Mouse (Mus musculus): Measurements from ENCODE around the gene Tmem140.

Gene Tmem140

DNA sequence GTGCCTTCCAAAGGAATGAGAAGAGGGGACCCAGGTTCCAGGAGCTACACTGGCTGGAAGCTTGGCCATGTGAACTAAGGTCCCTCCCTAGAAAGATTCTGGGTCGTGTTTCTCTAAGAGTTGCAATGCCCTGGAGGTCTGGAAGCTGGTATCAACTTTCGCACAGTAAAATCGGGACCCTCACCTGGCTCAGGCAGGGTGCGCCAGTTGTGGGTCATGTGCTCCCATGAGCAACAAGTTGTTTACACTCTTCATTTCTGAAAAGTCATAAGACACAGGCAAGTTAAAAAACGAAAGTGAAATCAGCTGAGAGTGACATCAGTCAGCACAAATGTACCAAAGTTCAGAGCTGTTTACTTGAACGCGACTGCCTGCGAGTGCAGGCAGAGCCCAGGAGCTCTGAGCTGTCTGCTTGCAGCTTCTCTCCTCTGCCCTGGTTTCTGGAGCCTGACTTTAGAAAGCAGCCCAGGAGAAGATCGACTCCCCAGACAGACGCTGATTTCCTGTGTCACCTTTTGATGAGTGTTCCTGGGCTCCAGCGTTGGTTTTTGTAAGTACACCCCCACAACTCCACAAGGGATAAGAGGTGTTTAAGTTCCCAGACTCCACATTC is at the start of gene Tmem140:
Tmem140 (plus strand) TSS at position 356 of the 613 bp plus-strand sequence.
- no peak for DNase-seq (ENCODE audit: low read depth, low spot score)

DNA sequence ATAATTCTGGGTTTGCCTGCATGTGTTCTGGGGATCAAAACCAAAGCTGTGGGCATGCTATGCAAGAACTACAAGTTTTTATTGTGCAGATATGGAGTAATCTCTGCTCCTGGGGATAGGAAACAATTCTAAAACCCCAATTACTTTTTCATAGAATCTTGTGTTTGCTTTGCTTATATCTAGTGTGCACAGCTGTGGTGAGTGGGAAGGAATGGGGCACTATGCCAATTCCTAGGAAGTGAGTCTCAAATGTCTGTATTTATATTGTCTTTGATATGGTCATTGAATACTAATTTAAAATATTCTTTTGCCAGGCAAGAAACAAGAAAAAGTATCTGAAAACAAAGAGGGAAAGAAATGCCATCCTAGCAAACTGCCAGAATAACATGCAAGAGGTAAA is 38.5 kb upstream of the Tmem140 start:
- no peak for DNase-seq (ENCODE audit: low read depth, low spot score)

DNA sequence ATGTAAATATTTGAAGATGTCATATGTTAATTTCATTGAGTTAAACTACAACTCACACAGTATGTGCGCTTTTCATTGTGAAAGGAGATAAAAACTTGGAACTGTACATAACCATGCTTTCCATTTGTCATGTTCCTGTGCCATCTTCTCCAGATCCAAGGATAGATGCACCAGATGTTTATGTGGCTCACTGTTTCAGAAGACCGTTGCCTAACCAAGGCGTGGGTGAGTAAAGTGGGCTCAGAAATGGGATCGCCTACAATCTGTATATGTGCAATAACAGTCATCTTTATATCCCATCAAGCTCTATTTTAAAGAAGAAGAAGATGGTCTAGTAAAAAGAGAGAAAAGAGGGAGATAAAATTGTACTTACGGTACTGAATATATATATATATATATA is 30.6 kb upstream of the Tmem140 start:
- no peak for DNase-seq (ENCODE audit: low read depth, low spot score)

DNA sequence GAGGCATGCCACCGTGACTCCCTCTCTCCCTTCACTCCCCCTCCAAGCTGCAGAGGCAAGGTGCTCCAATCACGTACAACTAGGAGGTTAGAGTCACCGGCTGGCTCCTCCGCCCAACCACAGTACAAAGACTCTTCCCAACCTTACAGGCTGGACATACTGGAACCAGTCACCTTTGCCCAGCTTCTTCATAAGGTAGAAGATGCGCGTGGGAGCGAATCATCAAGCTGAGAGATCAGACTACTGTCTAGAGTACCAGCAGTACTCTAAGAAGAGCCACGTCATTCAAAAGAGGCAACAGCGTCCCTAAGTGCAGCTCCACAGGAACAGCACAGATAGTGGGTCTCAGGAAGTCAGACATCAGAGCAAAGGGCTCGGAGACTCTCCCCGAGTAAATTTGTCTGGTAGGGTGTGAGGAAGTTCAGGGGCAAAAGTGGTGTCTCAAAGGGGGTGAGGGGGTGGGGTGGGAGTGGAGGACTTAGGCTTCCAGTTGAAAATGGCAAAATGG is 1.3 kb upstream of the Tmem140 start:
- no peak for DNase-seq (ENCODE audit: low read depth, low spot score)

- no peak for DNase-seq (ENCODE audit: low read depth, low spot score)
Observed at GRCm38 (mm10) chr6:34862381-34862780, 565 bp upstream of the Tmem140 start.

DNA sequence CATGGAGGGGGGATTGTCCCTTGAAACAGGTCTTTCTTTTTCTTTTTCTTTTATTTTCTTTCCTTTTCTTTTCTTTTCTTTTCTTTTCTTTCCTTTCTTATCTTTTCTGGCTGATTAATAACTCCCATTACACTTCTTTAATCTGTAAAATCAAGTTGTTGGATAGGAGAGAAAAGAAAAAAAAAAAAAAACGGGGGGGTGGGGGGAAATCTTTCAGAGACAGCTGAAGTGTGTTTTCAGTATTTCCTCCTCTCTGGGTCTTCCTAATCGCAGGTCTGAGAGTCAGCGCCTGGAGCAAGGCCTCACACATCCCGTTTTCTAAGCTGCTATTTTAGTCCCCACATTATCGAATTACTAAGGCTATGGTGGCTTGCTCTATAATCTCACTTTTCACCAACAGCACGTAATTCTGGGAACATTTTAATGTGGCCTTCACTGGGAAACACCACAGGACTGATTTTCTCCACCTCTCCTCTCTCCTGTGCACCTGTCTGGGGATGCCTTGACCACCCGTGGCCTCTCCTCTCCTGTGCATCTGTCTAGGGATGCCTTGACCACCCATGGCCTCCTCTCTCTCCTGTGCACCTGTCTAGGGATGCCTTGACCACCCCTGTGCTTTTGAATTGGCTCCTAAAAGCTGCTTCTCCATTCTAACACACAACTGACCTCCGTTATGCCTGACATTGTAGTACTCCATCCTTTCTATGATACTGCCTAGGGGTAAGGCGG is 1.0 kb downstream of the Tmem140 start:
- DNase-seq (ENCODE audit: low read depth, low spot score) = no peak

DNA sequence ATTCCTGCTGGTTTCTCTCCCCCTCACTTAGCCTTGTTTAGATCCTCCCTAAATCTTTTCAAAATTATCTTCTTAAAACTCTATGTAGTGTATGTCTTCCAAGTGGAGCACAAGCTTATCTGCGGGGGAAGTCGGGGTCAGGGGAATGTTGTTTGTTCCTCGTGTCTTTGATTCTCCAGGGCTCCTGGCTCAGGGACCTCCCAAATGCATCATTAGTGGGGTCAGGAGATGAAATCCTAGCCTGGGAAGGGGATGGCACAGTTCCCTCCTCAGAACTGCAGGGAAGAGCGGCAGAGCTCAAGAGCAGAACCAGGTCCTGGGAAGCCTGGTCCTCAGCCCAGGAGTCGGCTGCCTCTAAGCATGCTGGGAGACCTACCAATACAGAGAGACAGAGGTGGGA is 2.3 kb downstream of the Tmem140 start:
- DNase-seq (ENCODE audit: low read depth, low spot score) = no peak

DNA sequence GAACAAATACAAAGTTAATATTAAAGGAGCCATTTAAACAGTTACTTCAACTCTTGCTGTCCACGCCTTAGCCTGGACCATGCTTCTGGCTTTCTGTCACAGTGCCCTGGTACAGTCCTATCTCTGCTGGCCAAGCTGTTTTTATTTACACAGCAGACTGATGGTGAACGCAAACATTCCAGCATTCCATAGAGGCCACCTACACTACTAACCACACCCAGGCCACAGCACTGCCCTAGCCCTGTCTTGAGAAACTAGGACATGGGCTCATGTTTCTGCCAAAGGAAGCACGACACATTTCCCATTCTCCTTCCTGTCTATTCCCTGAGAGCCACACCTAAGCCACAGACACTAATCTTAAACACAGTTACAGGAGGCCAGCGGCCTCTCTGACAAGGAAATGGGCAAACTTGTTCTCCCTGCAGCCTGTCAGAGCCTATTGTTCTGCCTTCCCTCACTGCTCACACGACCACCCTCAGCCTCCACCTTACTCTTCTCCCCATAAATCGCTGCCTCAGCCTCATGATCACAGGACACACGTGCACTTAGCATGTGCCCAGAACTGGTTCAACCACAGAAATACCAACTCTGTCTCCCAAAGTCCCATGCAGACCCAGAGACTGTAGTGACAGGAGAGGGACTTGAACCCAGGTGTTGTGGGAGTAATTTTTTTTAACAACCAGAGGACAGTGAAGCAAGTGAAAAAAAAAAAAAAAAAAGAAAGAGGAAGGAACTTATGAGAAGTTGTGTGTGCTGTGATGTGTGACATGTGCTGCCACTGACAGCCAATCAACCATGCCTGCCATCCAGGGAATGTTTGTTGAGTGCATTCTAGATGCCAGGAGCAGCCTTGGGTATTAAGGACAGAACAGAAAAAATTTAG is 3.0 kb downstream of the Tmem140 start:
- DNase-seq (ENCODE audit: low read depth, low spot score) = no peak

DNA sequence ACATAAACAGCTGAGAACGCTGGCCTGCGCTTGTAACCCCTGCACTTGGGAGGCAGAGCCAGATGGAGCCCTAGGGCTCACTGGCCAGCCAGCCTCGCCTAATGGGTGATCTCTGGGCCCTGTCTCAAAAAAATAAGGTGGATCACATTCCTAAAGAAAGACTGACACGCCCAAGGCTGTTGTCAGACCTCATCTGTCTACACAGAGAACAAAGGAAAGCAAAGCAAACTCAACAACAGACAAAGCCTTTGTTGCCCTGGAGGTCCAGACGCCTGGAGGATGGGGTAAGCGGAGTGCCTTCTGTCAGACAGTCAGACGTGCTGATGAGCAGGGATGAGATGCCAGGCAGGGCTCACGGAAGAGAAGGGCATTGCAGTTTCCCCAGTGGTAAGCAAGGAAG is 3.8 kb downstream of the Tmem140 start:
- DNase-seq (ENCODE audit: low read depth, low spot score) = peak; percentile 70

DNA sequence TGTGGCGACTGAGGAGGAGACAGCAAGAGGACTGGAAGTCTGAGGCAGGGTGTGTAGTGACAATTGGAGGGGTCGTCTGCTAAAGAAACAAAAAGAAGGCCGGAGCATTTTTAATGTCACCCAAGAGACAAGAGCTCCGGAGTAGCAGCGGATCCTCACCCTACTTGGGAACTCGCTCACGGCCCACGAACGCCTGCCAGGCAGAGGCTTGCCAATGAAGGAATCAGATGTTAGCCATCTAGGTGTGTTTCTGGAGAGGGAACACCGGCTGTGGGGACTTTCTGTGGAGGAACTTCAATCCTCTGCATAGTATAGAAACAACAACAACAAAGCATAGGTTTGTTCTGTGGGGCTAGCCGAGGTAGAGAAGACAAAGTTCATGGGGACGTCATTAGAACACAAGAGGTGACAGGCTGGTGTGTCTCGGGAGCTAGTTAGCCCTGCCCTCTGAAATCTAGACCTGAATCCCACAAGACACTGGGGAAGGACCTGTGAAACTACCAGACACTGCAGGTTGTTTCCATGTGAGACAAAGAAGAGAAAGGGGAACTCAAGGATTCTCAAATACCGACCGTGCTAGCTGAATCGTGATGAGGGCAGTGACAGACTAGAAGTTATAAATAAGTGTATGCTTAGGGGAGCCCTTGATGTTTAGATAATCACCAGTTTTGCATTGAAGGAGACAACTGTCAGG is 4.5 kb downstream of the Tmem140 start:
- DNase-seq (ENCODE audit: low read depth, low spot score) = no peak

DNA sequence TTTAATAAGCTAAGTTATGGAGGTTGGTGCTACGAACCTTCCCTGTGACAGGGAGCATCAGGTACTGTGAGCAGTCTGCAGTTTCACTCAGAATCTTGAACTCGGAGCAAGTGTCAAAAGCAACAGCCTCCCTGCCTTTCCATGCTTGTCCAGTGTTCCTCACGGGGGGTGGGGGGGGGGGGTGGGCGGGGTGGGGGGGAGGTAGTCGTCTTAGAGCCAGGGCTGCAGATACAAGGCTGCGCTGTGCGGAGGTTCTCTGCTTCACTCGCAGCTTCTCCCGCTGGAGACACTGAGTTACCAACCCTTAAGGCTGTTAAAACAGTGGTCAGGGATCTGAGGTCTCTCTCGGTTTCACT is 5.0 kb downstream of the Tmem140 start:
- DNase-seq (ENCODE audit: low read depth, low spot score) = no peak

DNA sequence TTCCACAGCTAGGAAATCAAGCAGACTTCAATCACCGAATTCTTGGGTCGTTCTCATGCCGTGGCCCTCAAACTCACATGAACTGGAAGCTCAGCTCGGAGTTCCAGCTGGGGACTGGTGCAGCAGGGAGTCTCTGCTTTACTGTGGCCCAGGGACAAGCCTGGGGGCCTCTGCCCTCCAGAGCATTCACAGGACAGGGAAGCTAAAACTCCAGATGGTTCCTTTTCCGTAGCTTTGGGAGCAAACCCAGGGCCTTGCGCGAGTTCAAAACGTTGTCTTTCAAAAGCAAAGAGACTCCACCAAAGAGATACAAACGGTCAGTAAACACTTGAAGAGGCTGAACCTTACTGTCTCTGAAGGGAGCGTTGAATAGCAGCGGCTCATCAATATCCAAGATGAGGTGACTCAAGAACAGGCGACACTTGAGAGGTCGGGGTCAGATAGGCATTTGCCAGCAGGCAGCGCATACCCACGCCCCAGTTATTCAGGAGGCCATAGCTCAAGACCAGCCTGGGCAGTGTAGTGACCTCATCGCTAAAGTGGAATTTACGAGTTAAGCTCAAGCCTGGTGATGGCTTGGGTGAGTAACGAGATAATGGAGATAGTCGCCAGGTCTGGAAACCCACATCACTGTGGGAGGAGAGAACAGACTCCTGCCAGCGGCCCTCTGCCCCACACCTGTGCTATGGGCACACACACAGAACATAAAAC is 5.7 kb downstream of the Tmem140 start:
- DNase-seq (ENCODE audit: low read depth, low spot score) = no peak

- DNase-seq (ENCODE audit: low read depth, low spot score) = no peak
Observed at GRCm38 (mm10) chr6:34869225-34869915, 6.4 kb downstream of the Tmem140 start.

- no peak for DNase-seq (ENCODE audit: low read depth, low spot score)
Observed at GRCm38 (mm10) chr6:34870136-34870535, 7.2 kb downstream of the Tmem140 start.

- DNase-seq (ENCODE audit: low read depth, low spot score) = no peak
Observed at GRCm38 (mm10) chr6:34870724-34871123, 7.8 kb downstream of the Tmem140 start.

DNA sequence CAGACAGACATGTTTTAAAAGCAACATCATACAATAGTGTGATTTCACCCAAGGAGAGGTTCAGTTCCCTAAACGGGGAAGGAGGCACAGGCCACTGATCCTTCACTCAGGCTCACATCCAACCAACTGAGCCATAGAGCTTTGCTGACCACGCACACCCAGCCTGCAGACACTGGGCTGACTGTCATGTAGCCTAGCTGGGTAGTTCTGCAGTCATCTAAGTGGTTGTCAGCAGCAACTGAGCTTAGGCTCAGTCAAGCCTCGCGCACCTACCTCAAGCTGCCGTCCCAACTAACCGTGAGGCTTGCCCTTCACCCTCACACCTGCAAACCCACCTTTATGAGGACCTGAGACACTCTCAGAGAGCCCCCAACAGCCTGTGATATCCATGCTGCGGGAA is 9.0 kb downstream of the Tmem140 start:
- DNase-seq (ENCODE audit: low read depth, low spot score) = no peak

DNA sequence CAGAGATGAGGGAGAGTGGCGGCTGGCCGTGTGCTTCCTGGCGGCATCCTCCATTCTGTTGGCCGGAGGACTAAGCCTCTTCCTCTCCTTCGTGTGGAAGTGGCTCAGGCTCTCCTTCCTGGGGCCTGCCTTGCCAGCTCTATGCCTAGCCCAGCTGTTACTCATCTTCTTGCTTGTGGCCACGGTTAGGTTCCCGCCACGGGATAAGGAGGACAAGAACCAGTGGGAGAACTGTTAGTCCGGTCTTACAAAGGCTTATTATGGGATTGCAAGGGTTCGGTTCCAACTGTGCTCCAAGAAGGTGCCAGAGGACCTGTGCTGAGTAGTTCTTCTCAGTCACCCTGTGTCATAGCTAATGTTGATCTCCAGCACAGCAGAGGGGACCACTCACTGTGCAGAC is 9.9 kb downstream of the Tmem140 start:
- DNase-seq (ENCODE audit: low read depth, low spot score) = no peak

GRCm38 (mm10) chr6:34874101-34874921 is 11.4 kb downstream of the Tmem140 start:
- DNase-seq (ENCODE audit: low read depth, low spot score) = no peak

- DNase-seq (ENCODE audit: low read depth, low spot score) = no peak
Observed at GRCm38 (mm10) chr6:34875268-34875761, 12.4 kb downstream of the Tmem140 start.

Measured in ES-CJ7 (cell line).